ENCODE assay signal across 18 mouse cellular contexts in genomic region chr3:89333053-89333452, GRCm38 (mm10). TPM values are rescaled to one million over a fixed set of nuclear protein-coding genes. Genes with fewer than 3 reads are reported as not detected.
DNase-seq lines count a peak whose midpoint lies in the region; ATAC-seq and TF ChIP-seq lines count a peak whose summit lies in the region.
"Had no signal": no experiment of that assay in that cellular context is flagged by ENCODE, and none has a peak within 500 bp of the region (broad histone marks: within the 10 kb centered on the region; RNA-seq: fewer than 3 reads in every experiment).

No protein-coding gene starts in this region.

- peak overlapping the region; percentile 37 for H3K9ac ChIP-seq in forebrain, embryonic 14.5 days (ENCODE audit: low read length)
- H3K9ac ChIP-seq in limb, embryonic 12.5 days (replicated peaks) = peak overlapping the region; percentile 27; the same call in 1 of the 2 replicates
- H3K9ac ChIP-seq in midbrain, postnatal 0 days (replicated peaks; ENCODE audit: low read length, poor library complexity, severe bottlenecking) = no peak overlapping the region
- H3K9ac ChIP-seq: kidney, embryonic 15.5 days; lung, embryonic 14.5 days had no signal

- no peak for TF ChIP-seq CTCF in midbrain, postnatal 0 days (IDR thresholded peaks at IDR 0.05)

- WGBS in forebrain, embryonic 14.5 days = 53% methylated on average over 11 of the region's 11 CpGs
- WGBS in limb, embryonic 12.5 days = 46% methylated on average over 11 of the region's 11 CpGs
- 48% methylated on average over 11 of the region's 11 CpGs for WGBS in midbrain, postnatal 0 days

- H3K36me3 ChIP-seq in forebrain, embryonic 14.5 days (ENCODE audit: control insufficient read depth, insufficient read depth, low read length) = peaks cover 19% of the 10 kb centered on the region
- H3K36me3 ChIP-seq in limb, embryonic 12.5 days = peaks cover 31% of the 10 kb centered on the region
- H3K36me3 ChIP-seq in midbrain, postnatal 0 days (ENCODE audit: insufficient read depth, low read length) = no peaks in the 10 kb centered on the region

- no peak for ATAC-seq in forebrain, embryonic 14.5 days
- no peak for ATAC-seq in limb, embryonic 12.5 days (ENCODE audit: insufficient number of reproducible peaks, insufficient read depth, low FRiP score, low TSS enrichment, low read depth)
- no peak for ATAC-seq in midbrain, postnatal 0 days (ENCODE audit: low FRiP score)
- ATAC-seq: activated CD4-positive, CD25-positive, alpha-beta regulatory T cell, adult 4 months had no signal

- H3K4me3 ChIP-seq in forebrain, embryonic 14.5 days (ENCODE audit: low read depth, low read length) = no peak overlapping the region
- H3K4me3 ChIP-seq in limb, embryonic 12.5 days (replicated peaks) = no peak overlapping the region
- no peak overlapping the region for H3K4me3 ChIP-seq in midbrain, postnatal 0 days (ENCODE audit: low read depth, low read length)
- H3K4me3 ChIP-seq: kidney, embryonic 15.5 days; megakaryocyte, embryonic 14.5 days had no signal

- intact Hi-C loops in left cerebral cortex, postnatal 4 days (cut with DNase I) = no loop called here
- intact Hi-C loops in left cerebral cortex, postnatal 25 days (cut with DNase I) = no loop called here
- intact Hi-C loops in gastrocnemius, postnatal 14 days (cut with DNase I; ENCODE audit: low total_unique reads) = no loop called here

- H3K9me3 ChIP-seq in forebrain, embryonic 14.5 days (replicated peaks; ENCODE audit: control insufficient read depth, low read length) = no peaks in the 10 kb centered on the region
- H3K9me3 ChIP-seq in limb, embryonic 12.5 days = no peaks in the 10 kb centered on the region
- no peaks in the 10 kb centered on the region for H3K9me3 ChIP-seq in midbrain, postnatal 0 days (ENCODE audit: low read length)
- H3K9me3 ChIP-seq: kidney, embryonic 15.5 days; megakaryocyte, embryonic 14.5 days had no signal

- H3K4me2 ChIP-seq in forebrain, embryonic 14.5 days (ENCODE audit: low read length) = no peak overlapping the region
- H3K4me2 ChIP-seq in limb, embryonic 12.5 days = peak overlapping the region; percentile 28
- no peak overlapping the region; the same call in 1 of the 2 replicates for H3K4me2 ChIP-seq in midbrain, postnatal 0 days (ENCODE audit: low read depth, low read length, poor library complexity, severe bottlenecking)
- H3K4me2 ChIP-seq: kidney, embryonic 15.5 days; lung, embryonic 14.5 days had no signal

- no peaks in the 10 kb centered on the region for H3K27me3 ChIP-seq in forebrain, embryonic 14.5 days (replicated peaks; ENCODE audit: control insufficient read depth, insufficient read depth, low read length)
- H3K27me3 ChIP-seq in limb, embryonic 12.5 days = no peaks in the 10 kb centered on the region
- H3K27me3 ChIP-seq in midbrain, postnatal 0 days (ENCODE audit: insufficient read depth, low read length) = no peaks in the 10 kb centered on the region

- peaks cover 43% of the 10 kb centered on the region for H3K4me1 ChIP-seq in forebrain, embryonic 14.5 days (ENCODE audit: control insufficient read depth, insufficient read depth, low read length)
- peaks cover 66% of the 10 kb centered on the region for H3K4me1 ChIP-seq in limb, embryonic 12.5 days (replicated peaks)
- H3K4me1 ChIP-seq in midbrain, postnatal 0 days (ENCODE audit: insufficient read depth, low read length) = peaks cover 7% of the 10 kb centered on the region; the same call in 1 of the 2 replicates

- peak; percentile 78 for DNase-seq in left cerebral cortex, postnatal 4 days
- DNase-seq in left cerebral cortex, postnatal 25 days (ENCODE audit: low spot score in 2 of 2) = no peak
- peak; percentile 33 for DNase-seq in forebrain, embryonic 14.5 days (ENCODE audit: low spot score)
- peak; percentile 34 for DNase-seq in midbrain, postnatal 0 days (ENCODE audit: low spot score)
- DNase-seq in embryo, embryonic 10 days (ENCODE audit: low spot score) = no peak
- no peak for DNase-seq in gastrocnemius, postnatal 14 days
- no peak for DNase-seq in cerebellum, adult 11 months
- DNase-seq: cerebellum, adult 2 months; heart, adult 11 months; layer of hippocampus, adult 9-11 months; lung, embryonic 14.5 days; right cerebral cortex, postnatal 14 days had no signal

- peak overlapping the region; percentile 72 for H3K27ac ChIP-seq in forebrain, embryonic 14.5 days (ENCODE audit: low read depth, low read length)
- no peak overlapping the region for H3K27ac ChIP-seq in limb, embryonic 12.5 days
- no peak overlapping the region for H3K27ac ChIP-seq in midbrain, postnatal 0 days (ENCODE audit: low read depth, low read length)

RNA-seq across cellular contexts. Expression of gene Efna4, which starts 4.8 kb away (rescaled TPM):
- total RNA-seq in left cerebral cortex, postnatal 4 days (2021) = 1 to 10 TPM; 5.7 to 7.4 TPM
- total RNA-seq in left cerebral cortex, postnatal 25 days (2021) = under 1 TPM; 0.27 to 0.37 TPM
- polyA plus RNA-seq in forebrain, embryonic 14.5 days (2014; fragmentation: Nextera tagmentation; extraction: Ambion mirVana) = 12.3 and 14.6 TPM in 2 replicates
- 53.2 and 55.1 TPM in 2 replicates for polyA plus RNA-seq in limb, embryonic 12.5 days (2016; fragmentation: Nextera tagmentation; extraction: Ambion mirVana)
- 3.0 and 7.9 TPM in 2 replicates for total RNA-seq in midbrain, postnatal 0 days (2014; rRNA removed)
- 2.5 and 3.5 TPM in 2 replicates for polyA plus RNA-seq in midbrain, postnatal 0 days (2015; fragmentation: Nextera tagmentation; extraction: Ambion mirVana)
- total RNA-seq in gastrocnemius, postnatal 14 days (2021) = under 1 TPM; 0.42 to 0.80 TPM

RNA-seq across cellular contexts. Expression of gene Efna3, which starts 10.3 kb away (rescaled TPM):
- total RNA-seq in left cerebral cortex, postnatal 4 days (2021) = 10 to 100 TPM; 64.7 to 66.2 TPM
- 10 to 100 TPM; 51.3 to 56.8 TPM for total RNA-seq in left cerebral cortex, postnatal 25 days (2021)
- polyA plus RNA-seq in forebrain, embryonic 14.5 days (2014; fragmentation: Nextera tagmentation; extraction: Ambion mirVana) = 30.1 and 42.0 TPM in 2 replicates
- polyA plus RNA-seq in limb, embryonic 12.5 days (2016; fragmentation: Nextera tagmentation; extraction: Ambion mirVana) = 17.6 and 21.3 TPM in 2 replicates
- 93.5 and 115 TPM in 2 replicates for total RNA-seq in midbrain, postnatal 0 days (2014; rRNA removed)
- polyA plus RNA-seq in midbrain, postnatal 0 days (2015; fragmentation: Nextera tagmentation; extraction: Ambion mirVana) = 52.3 and 58.4 TPM in 2 replicates
- total RNA-seq in gastrocnemius, postnatal 14 days (2021) = not detected
- polyA plus RNA-seq: activated CD4-positive, CD25-positive, alpha-beta regulatory T cell, adult 4 months had no signal

RNA-seq across cellular contexts. Expression of gene Adam15, which starts 16.7 kb away (rescaled TPM):
- total RNA-seq in left cerebral cortex, postnatal 4 days (2021) = 10 to 100 TPM; 84.1 to 91.0 TPM
- 100 to 1,000 TPM; 101 to 105 TPM for total RNA-seq in left cerebral cortex, postnatal 25 days (2021)
- 13.4 and 19.3 TPM in 2 replicates for polyA plus RNA-seq in forebrain, embryonic 14.5 days (2014; fragmentation: Nextera tagmentation; extraction: Ambion mirVana)
- polyA plus RNA-seq in limb, embryonic 12.5 days (2016; fragmentation: Nextera tagmentation; extraction: Ambion mirVana) = 27.0 and 32.1 TPM in 2 replicates
- 63.4 and 88.8 TPM in 2 replicates for total RNA-seq in midbrain, postnatal 0 days (2014; rRNA removed)
- polyA plus RNA-seq in midbrain, postnatal 0 days (2015; fragmentation: Nextera tagmentation; extraction: Ambion mirVana) = 73.6 and 79.4 TPM in 2 replicates
- total RNA-seq in gastrocnemius, postnatal 14 days (2021) = 10 to 100 TPM; 35.0 to 40.1 TPM

RNA-seq across cellular contexts. Expression of gene Dcst2, which starts 28.7 kb away (rescaled TPM):
- total RNA-seq in left cerebral cortex, postnatal 4 days (2021) = under 1 TPM; 0.74 to 0.92 TPM
- under 1 TPM in 1 of 2 experiments, not detected in 1; 0.32 TPM for total RNA-seq in left cerebral cortex, postnatal 25 days (2021)
- 0.08 and 0.15 TPM in 2 replicates for polyA plus RNA-seq in forebrain, embryonic 14.5 days (2014; fragmentation: Nextera tagmentation; extraction: Ambion mirVana)
- 0.18 and 0.20 TPM in 2 replicates for polyA plus RNA-seq in limb, embryonic 12.5 days (2016; fragmentation: Nextera tagmentation; extraction: Ambion mirVana)
- not detected in 2 replicates for total RNA-seq in midbrain, postnatal 0 days (2014; rRNA removed)
- 0.31 and 0.51 TPM in 2 replicates for polyA plus RNA-seq in midbrain, postnatal 0 days (2015; fragmentation: Nextera tagmentation; extraction: Ambion mirVana)
- total RNA-seq in gastrocnemius, postnatal 14 days (2021) = not detected

RNA-seq across cellular contexts. Expression of gene Dcst1, which starts 32.0 kb away (rescaled TPM):
- under 1 TPM; 0.22 to 0.97 TPM for total RNA-seq in left cerebral cortex, postnatal 4 days (2021)
- not detected for total RNA-seq in left cerebral cortex, postnatal 25 days (2021)
- polyA plus RNA-seq in forebrain, embryonic 14.5 days (2014; fragmentation: Nextera tagmentation; extraction: Ambion mirVana) = 0.78 and 0.83 TPM in 2 replicates
- polyA plus RNA-seq in limb, embryonic 12.5 days (2016; fragmentation: Nextera tagmentation; extraction: Ambion mirVana) = 0.26 and 0.40 TPM in 2 replicates
- total RNA-seq in midbrain, postnatal 0 days (2014; rRNA removed) = 0.05 TPM in 1 of 2 replicates, not detected in the other
- polyA plus RNA-seq in midbrain, postnatal 0 days (2015; fragmentation: Nextera tagmentation; extraction: Ambion mirVana) = 1.1 TPM in 2 replicates
- total RNA-seq in gastrocnemius, postnatal 14 days (2021) = not detected
- total RNA-seq: left cerebral cortex, postnatal 36 days had no signal
- polyA plus RNA-seq: embryonic facial prominence, embryonic 11.5 days had no signal

Comparison
In these comparisons a context has a peak if more than half of its experiments do, and no peak if none do; other contexts are left out.
1. DNase-seq: peak in left cerebral cortex, postnatal 4 days (single experiment), forebrain, embryonic 14.5 days (single experiment) and midbrain, postnatal 0 days (single experiment); none in left cerebral cortex, postnatal 25 days (0 of 2), embryo, embryonic 10 days (single experiment), gastrocnemius, postnatal 14 days (single experiment) and cerebellum, adult 11 months (single experiment).
2. RNA of gene Efna3, which starts 10.3 kb away (total RNA-seq): 93.5 to 115 TPM in midbrain, postnatal 0 days, 64.7 to 66.2 TPM in left cerebral cortex, postnatal 4 days and 51.3 to 56.8 TPM in left cerebral cortex, postnatal 25 days; not detected in gastrocnemius, postnatal 14 days; every median in the first group is over 10 times any median in the second.